Mouse (Mus musculus): Measurements from ENCODE around the gene Cdk5rap2.

- TF ChIP-seq CTCF (IDR thresholded peaks at IDR 0.05; ENCODE audit: control insufficient read depth, insufficient read depth, insufficient replicate concordance, low read depth, low read length) (no peak), POLR2A (IDR thresholded peaks at IDR 0.05; ENCODE audit: control insufficient read depth, low read depth, low read length) (no peak)
Measured at GRCm38 (mm10) chr4:70224503-70224902, 185.7 kb downstream of the Cdk5rap2 start.
